Mouse (Mus musculus): ENCODE data around the gene Fam84b. TPM values are rescaled to one million over a fixed set of nuclear protein-coding genes. Genes with fewer than 3 reads are reported as not detected.

The Fam84b gene
- polyA plus RNA-seq, 1 experiment = 38.2 TPM

DNA sequence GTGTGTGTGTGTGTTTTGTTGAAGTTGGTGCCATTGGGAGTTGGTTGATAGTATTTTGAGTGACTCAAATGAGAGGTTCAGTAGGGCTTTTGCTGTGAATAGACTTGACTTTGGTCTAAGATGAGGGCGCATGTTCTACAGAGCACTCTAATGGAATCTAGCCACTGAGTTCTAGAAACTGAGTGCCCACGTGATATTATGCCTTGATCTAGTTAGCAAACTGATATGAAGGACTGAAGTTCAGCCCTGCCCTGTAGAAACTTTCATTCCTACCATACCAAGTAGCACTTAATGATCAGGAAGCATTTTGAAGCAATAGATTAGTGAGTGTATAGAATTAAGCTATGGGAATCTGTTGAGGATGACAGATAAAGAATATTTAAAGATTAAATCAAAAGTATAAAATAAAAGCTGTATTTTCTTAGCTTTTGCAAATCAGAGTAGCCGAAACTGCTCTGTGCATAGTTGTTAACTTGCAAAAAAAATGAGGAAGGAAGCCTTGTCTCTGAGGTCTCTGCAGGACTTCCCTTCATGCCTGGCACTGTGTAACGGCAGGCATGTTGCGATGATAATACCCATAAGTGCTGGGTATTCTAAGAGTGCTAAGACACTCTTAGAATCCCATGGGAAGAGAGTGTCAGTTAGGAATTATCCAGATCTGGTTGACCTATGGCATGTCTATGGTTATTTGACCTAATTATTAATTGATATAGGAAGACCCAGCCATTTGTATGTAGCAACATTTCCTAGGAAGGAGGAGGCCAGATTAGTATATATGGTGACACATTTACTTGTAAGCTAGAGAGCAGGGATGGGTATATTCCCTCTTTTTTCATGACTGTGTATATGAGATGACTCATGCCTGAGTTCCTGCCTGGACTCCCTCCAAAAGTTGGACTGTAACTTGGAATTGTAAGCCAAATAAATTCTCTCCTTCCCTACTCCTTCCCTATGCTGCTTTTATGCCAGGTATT lies 18.7 kb downstream of the Fam84b start:
- Histone ChIP-seq H3K4me1 (ENCODE audit: control insufficient read depth, insufficient read depth, low read length) (peaks cover 8% of the 10 kb centered on the region), H3K4me3 (replicated peaks; ENCODE audit: extremely low read depth, low read depth, low read length) (no peak overlapping the region)
- WGBS = 61% methylated on average over 5 of the region's 5 CpGs
- no peak for DNase-seq
- no peak for TF ChIP-seq POLR2A (IDR thresholded peaks at IDR 0.05; ENCODE audit: borderline replicate concordance, extremely low read depth, low read depth, low read length)
- no peak for TF ChIP-seq CTCF (IDR thresholded peaks at IDR 0.05; ENCODE audit: insufficient read depth, low read length)

DNA sequence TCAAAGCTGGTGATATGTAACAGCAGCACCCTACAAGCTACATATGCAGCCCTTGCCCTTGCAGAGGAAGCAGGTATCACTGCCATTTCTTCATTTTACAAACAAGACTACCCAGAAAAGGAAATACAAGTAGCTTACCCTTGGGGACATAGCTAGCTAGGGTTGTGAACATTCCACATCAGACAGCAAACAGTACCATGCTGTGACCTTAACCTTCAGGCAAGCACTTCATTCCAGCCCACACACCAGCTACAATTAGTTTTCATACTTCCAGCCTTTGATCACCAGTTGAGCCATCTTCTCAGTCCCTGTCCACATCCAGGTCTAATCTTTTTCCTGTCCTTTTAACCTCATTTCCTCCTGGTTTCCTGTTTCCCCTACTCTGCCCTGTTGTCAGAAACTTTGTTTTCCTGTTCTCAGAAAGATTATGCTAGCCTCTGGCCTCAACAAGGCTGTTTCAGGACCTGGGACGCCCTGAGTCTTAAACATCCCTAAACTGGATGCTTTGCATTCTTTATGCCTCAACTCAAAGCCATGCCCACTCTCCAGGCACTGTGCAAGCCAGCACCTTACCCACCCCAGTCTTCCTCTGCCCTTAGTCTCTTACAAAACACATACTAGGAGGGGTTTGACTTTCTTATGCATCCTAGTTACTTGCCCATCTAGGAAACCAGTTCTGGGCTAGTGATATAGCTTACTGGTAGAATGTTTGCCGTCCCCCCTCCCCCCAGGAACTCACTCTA lies 19.9 kb downstream of the Fam84b start:
- Histone ChIP-seq H3K4me3 (replicated peaks; ENCODE audit: extremely low read depth, low read depth, low read length) (no peak overlapping the region), H3K4me1 (ENCODE audit: control insufficient read depth, insufficient read depth, low read length) (peaks cover 8% of the 10 kb centered on the region)
- DNase-seq = no peak
- TF ChIP-seq CTCF (IDR thresholded peaks at IDR 0.05; ENCODE audit: insufficient read depth, low read length) (no peak), POLR2A (IDR thresholded peaks at IDR 0.05; ENCODE audit: borderline replicate concordance, extremely low read depth, low read depth, low read length) (no peak)
- 30% methylated on average over 2 of the region's 2 CpGs for WGBS

DNA sequence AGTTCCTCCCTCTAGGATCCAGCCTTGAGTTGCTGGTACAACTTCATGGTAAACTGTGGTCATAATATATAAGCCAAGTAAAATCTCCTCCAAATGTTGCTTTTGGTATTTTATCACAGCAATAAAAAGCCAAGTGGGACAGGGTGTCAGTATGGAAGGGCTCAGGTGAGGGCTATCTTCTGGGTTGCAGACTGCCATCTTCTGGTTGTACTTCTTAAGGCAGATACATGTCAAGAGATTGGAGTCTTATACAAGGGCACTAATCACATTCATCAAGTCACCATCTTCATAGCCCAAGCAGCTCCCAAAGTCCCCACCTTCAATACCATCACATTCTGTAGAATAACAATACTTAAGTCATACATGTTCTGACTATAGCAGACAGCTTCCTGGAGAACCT lies 21.0 kb downstream of the Fam84b start:
- Histone ChIP-seq H3K4me3 (replicated peaks; ENCODE audit: extremely low read depth, low read depth, low read length) (no peak overlapping the region), H3K4me1 (ENCODE audit: control insufficient read depth, insufficient read depth, low read length) (peaks cover 8% of the 10 kb centered on the region)
- TF ChIP-seq POLR2A (IDR thresholded peaks at IDR 0.05; ENCODE audit: borderline replicate concordance, extremely low read depth, low read depth, low read length) (no peak), CTCF (IDR thresholded peaks at IDR 0.05; ENCODE audit: insufficient read depth, low read length) (peak; percentile 10; the same call in 1 of the 2 replicates)
- DNase-seq = no peak

DNA sequence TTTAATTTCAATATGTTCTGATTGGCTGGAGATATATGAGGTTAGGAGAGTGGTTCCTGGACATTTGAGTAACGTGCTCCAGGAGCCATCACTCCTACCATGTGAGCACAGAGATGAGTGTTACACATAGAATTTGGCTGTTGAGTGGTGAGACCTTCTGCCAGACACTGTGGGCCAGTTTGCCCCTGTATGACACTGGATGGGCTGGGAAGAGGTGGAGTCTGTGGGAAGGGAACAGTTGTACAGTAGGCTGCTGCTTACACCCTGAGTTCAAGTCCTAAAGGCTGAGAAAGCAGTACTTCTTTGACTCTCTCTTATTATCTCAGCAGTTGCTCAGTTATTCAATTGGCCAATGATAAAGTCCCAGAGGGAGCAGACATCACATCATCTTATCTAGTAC lies 27.4 kb downstream of the Fam84b start:
- 0 out of 2 replicates have a peak, but pooled peaks cover 2% of the 10 kb centered on the region for H3K4me1 ChIP-seq (ENCODE audit: control insufficient read depth, insufficient read depth, low read length)
- H3K4me3 ChIP-seq (replicated peaks; ENCODE audit: extremely low read depth, low read depth, low read length) = no peak overlapping the region
- DNase-seq = no peak
- TF ChIP-seq POLR2A (IDR thresholded peaks at IDR 0.05; ENCODE audit: borderline replicate concordance, extremely low read depth, low read depth, low read length) = no peak
- no peak for TF ChIP-seq CTCF (IDR thresholded peaks at IDR 0.05; ENCODE audit: insufficient read depth, low read length)
- 57% methylated on average over 1 of the region's 1 CpGs for WGBS

DNA sequence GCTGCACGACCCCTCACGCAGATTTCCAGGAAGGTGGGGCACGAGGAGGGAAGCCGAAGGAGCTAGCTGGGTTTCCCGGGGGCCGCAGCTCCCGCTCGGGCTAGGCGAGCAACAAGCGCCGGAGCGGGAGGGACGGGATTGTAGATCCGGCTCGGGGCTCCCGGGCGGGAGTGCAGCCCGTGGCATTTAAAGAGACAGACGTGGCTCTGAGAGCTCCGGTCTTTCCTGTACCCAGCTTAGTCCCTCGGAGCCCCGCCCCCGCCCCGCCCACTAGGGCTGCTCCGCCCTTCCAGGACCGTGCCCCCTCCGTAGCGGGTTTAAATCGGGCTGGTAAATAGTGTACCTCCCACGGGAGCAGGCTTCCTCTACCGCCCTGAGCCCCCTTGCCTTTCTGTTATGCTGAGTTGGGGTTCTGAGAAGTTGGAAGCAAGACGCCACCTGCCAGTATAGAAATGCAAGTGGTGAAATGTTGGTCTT lies 28.8 kb downstream of the Fam84b start:
- peak; percentile 91 for DNase-seq
- Histone ChIP-seq H3K4me3 (replicated peaks; ENCODE audit: extremely low read depth, low read depth, low read length) (peak overlapping the region; percentile 99), H3K4me1 (ENCODE audit: control insufficient read depth, insufficient read depth, low read length) (0 out of 2 replicates have a peak, but pooled peaks cover 2% of the 10 kb centered on the region)
- WGBS = under 1% methylated on average over 32 of the region's 32 CpGs
- TF ChIP-seq POLR2A (IDR thresholded peaks at IDR 0.05; ENCODE audit: borderline replicate concordance, extremely low read depth, low read depth, low read length) (peak; percentile 89), CTCF (IDR thresholded peaks at IDR 0.05; ENCODE audit: insufficient read depth, low read length) (no peak)

DNA sequence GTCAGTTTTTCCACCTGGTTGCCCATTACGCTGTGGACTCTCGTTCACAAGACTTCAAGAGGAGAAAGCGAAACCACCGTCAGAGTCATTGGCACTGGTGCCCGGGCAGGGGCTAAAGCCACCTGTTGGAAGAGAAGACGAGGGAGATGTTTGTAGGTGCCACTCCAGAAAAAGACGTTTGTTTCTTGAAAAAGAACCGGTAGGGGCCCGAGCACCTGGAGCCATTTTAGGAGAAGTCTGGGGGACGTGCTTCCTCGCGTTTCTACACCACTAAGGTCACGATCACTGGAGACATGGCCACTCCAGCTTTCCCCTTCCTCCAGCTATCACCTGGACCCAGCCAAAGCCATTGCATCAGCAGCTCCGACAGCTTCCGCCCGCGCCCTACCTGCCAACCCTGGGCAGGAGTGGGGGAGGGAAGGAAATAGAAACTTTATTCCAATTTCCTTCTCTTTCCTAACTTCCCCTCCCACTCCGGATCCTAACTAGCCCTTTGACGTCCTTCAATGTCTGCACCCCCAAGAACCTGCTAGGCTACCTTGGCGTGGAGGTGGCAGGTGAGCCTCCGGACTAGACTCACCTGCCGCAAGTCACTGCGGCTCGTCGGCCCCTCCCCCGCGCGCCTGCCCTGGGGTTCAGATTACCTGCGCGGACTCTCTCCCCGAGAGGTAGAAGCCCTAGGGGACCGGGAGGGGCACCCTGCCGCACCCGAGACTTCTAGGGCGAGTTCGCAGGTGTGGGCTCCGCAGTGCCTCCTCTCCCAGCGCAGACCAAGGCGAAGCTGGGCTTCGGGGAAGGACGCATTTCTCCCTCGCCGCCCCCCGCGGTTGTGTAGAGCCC lies 29.5 kb downstream of the Fam84b start:
- Histone ChIP-seq H3K4me1 (ENCODE audit: control insufficient read depth, insufficient read depth, low read length) (0 out of 2 replicates have a peak, but pooled peaks cover 2% of the 10 kb centered on the region), H3K4me3 (replicated peaks; ENCODE audit: extremely low read depth, low read depth, low read length) (peak overlapping the region; percentile 99)
- peak; percentile 74 for DNase-seq
- under 1% methylated on average over 45 of the region's 45 CpGs for WGBS
- peak; percentile 36; the same call in 1 of the 2 replicates for TF ChIP-seq POLR2A (IDR thresholded peaks at IDR 0.05; ENCODE audit: borderline replicate concordance, extremely low read depth, low read depth, low read length)
- no peak for TF ChIP-seq CTCF (IDR thresholded peaks at IDR 0.05; ENCODE audit: insufficient read depth, low read length)

DNA sequence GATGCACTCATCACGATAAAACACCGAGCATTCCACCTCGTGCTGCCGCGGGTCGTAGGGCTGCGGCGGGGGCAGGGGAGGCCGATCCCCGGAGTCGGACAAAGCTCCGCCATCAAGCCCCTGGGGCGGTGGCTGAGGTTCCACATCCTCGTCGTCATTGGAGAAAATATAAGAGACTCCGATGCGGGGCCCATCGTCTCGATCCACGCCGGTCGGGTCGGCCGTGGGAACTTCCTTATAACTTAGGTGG lies 30.0 kb downstream of the Fam84b start:
- H3K4me1 ChIP-seq (ENCODE audit: control insufficient read depth, insufficient read depth, low read length) = 0 out of 2 replicates have a peak, but pooled peaks cover 2% of the 10 kb centered on the region
- TF ChIP-seq POLR2A (IDR thresholded peaks at IDR 0.05; ENCODE audit: borderline replicate concordance, extremely low read depth, low read depth, low read length) = no peak
- TF ChIP-seq CTCF (IDR thresholded peaks at IDR 0.05; ENCODE audit: insufficient read depth, low read length) = no peak
- WGBS = under 1% methylated on average over 24 of the region's 24 CpGs
- DNase-seq = no peak
- peak overlapping the region; percentile 99 for H3K4me3 ChIP-seq (replicated peaks; ENCODE audit: extremely low read depth, low read depth, low read length)

DNA sequence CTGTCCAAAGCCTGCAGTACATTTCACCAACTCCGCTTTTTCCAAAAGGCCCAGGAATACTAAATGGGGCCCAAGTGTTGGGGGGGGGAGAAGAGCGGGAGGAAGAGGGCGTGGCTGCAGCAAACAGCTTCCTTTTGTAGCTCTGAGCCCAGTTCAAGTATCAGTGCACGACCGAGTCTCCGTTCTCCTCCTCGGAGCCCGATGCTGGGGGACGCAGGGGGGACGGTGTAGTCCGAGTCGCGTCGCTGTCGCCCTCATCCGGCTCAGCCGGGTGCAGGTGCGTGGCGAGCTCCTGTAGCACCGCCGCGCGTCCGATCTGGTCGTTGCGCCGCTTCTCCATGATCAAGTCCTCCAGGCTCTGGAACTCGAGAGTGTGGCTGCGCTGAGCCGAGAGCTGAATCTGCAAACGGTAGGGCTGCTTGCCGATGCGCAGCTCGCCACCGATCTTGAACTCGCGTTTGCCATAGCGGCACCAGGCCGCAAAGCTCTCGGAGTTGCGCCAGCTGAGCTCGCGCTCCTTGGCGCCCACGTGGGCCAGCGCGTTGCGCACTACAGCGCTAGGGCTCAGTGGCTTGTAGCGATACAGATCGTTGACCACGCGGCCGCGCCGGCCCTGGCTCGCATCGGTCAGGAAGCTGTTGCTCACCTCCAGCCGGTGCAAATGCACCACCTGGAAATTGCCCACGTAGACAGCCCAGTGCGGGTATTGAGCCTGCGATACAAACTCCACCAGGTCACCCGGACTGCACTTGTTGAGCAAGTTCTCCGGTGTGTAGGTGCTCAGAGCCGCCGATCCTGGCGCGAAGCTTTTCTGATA lies 30.6 kb downstream of the Fam84b start:
- WGBS = under 1% methylated on average over 67 of the region's 68 CpGs
- DNase-seq = peak; percentile 77
- Histone ChIP-seq H3K4me1 (ENCODE audit: control insufficient read depth, insufficient read depth, low read length) (0 out of 2 replicates have a peak, but pooled peaks cover 2% of the 10 kb centered on the region), H3K4me3 (replicated peaks; ENCODE audit: extremely low read depth, low read depth, low read length) (peak overlapping the region; percentile 99)
- TF ChIP-seq POLR2A (IDR thresholded peaks at IDR 0.05; ENCODE audit: borderline replicate concordance, extremely low read depth, low read depth, low read length) (peak; percentile 71; the same call in 1 of the 2 replicates), CTCF (IDR thresholded peaks at IDR 0.05; ENCODE audit: insufficient read depth, low read length) (0 out of 2 replicates have a peak, but pooled peaks have one; percentile 3)

All from lung, adult 2 months (tissue).